Mouse (Mus musculus) CH12.LX (cell line): ENCODE data around the gene Slc26a3. TPM values are rescaled to one million over a fixed set of nuclear protein-coding genes. Genes with fewer than 3 reads are reported as not detected.

Experiments
- DNase-seq: peaks from one replicate; pipeline ENCODE4 v3.0.0-alpha.2; 2013; ENCODE audit errors: extremely low read depth
- H3K27ac ChIP-seq: 2 replicates; pipeline ENCODE4 v1.5.1; 2012; ENCODE audit warnings: low read depth, mild to moderate bottlenecking, control low read depth, moderate library complexity; ENCODE audit not compliant: insufficient read depth
- H3K27me3 ChIP-seq: replicated peaks from 2 replicates; pipeline ENCODE3; 2012; ENCODE audit warnings: inconsistent platforms
- H3K36me3 ChIP-seq, 2 experiments: replicated peaks in 1 of 2; 2 replicates each; pipeline versions ENCODE3 to v1.6.1; 2012; ENCODE audit warnings: inconsistent platforms in 1 of 2, low read length in 1 of 2, mild to moderate bottlenecking in 1 of 2, mixed read lengths in 1 of 2, moderate library complexity in 1 of 2; ENCODE audit not compliant: control insufficient read depth in 1 of 2, insufficient read depth in 1 of 2
- H3K4me1 ChIP-seq, 2 experiments: 2 replicates each; pipeline ENCODE4 v1.6.1; 2012; ENCODE audit warnings: inconsistent platforms in 1 of 2, moderate library complexity in 1 of 2; ENCODE audit not compliant: insufficient read depth in 2 of 2, control insufficient read depth in 1 of 2
- H3K4me2 ChIP-seq: 2 replicates; pipeline ENCODE4 v1.6.1; 2012; ENCODE audit warnings: low read depth, mild to moderate bottlenecking, control low read depth; ENCODE audit not compliant: poor library complexity, insufficient read depth, severe bottlenecking
- H3K4me3 ChIP-seq, 3 experiments: fragments of 150-350 bp in 1 of 3; sonication (generic) in 1 of 3; replicated peaks in 1 of 3; 2 replicates each; pipeline versions ENCODE3 to v1.5.1; 2011 to 2012; ENCODE audit warnings: low read depth in 2 of 3, low read length in 2 of 3, mild to moderate bottlenecking in 2 of 3, moderate library complexity in 2 of 3, control low read depth in 1 of 3, improper control_type of control experiment in 1 of 3, inconsistent platforms in 1 of 3, mixed read lengths in 1 of 3; ENCODE audit not compliant: poor library complexity in 1 of 3
- H3K79me2 ChIP-seq: replicated peaks from 2 replicates; pipeline ENCODE4 v1.6.1; 2012; ENCODE audit warnings: mild to moderate bottlenecking, moderate library complexity; ENCODE audit not compliant: control insufficient read depth, poor library complexity, insufficient read depth, severe bottlenecking; ENCODE audit errors: extremely low read depth
- H3K9ac ChIP-seq: 2 replicates; pipeline ENCODE4 v1.6.1; 2012; ENCODE audit warnings: low read depth, mild to moderate bottlenecking, control low read depth, moderate library complexity; ENCODE audit not compliant: insufficient read depth
- H3K9me3 ChIP-seq: replicated peaks from 2 replicates; pipeline ENCODE3; 2012; ENCODE audit warnings: low read length, inconsistent platforms, mixed read lengths
- BHLHE40 ChIP-seq: IDR thresholded peaks from 2 replicates; pipeline ENCODE4 v1.6.1; 2011; ENCODE audit warnings: mild to moderate bottlenecking, low read depth, low read length, improper control_type of control experiment
- CTCF ChIP-seq, 2 experiments: IDR thresholded peaks in 1 of 2; conservative IDR thresholded peaks in 1 of 2; 2 replicates each; pipeline ENCODE4 v1.5.1; 2011 to 2012; ENCODE audit warnings: low read depth in 2 of 2, low read length in 2 of 2, improper control_type of control experiment in 1 of 2, inconsistent platforms in 1 of 2, mild to moderate bottlenecking in 1 of 2, moderate library complexity in 1 of 2
- ELF1 ChIP-seq: IDR thresholded peaks from 2 replicates; pipeline ENCODE4 v1.6.1; 2014; ENCODE audit warnings: low read depth, mild to moderate bottlenecking, inconsistent platforms, low read length, improper control_type of control experiment
- EP300 ChIP-seq: IDR thresholded peaks from 2 replicates; pipeline ENCODE4 v1.6.1; 2011; ENCODE audit warnings: low read length, improper control_type of control experiment
- HCFC1 ChIP-seq: IDR thresholded peaks from 2 replicates; pipeline ENCODE4 v1.6.1; 2012; ENCODE audit warnings: low read depth, mild to moderate bottlenecking, inconsistent platforms, low read length, improper control_type of control experiment
- JUN ChIP-seq: IDR thresholded peaks from 2 replicates; pipeline ENCODE4 v1.6.1; 2011; ENCODE audit warnings: low read depth, mild to moderate bottlenecking, low read length, improper control_type of control experiment, moderate library complexity; ENCODE audit not compliant: insufficient read depth
- JUND ChIP-seq: conservative IDR thresholded peaks from 2 replicates; pipeline ENCODE4 v1.6.1; 2011; ENCODE audit warnings: low read depth, low read length, improper control_type of control experiment
- KAT2A ChIP-seq: IDR thresholded peaks from 2 replicates; pipeline ENCODE4 v1.6.1; 2012; ENCODE audit warnings: low read length, improper control_type of control experiment, inconsistent platforms; ENCODE audit not compliant: insufficient replicate concordance
- MAX ChIP-seq: IDR thresholded peaks from 2 replicates; pipeline ENCODE4 v1.6.1; 2011; ENCODE audit warnings: low read length, improper control_type of control experiment
- MXI1 ChIP-seq: IDR thresholded peaks from 2 replicates; pipeline ENCODE4 v1.6.1; 2011; ENCODE audit warnings: mild to moderate bottlenecking, low read depth, low read length, improper control_type of control experiment
- MYC ChIP-seq: IDR thresholded peaks from 2 replicates; pipeline ENCODE4 v1.6.1; 2011; ENCODE audit warnings: low read depth, mild to moderate bottlenecking, improper control_type of control experiment, low read length
- NELFE ChIP-seq: IDR thresholded peaks from 2 replicates; pipeline ENCODE4 v1.6.1; 2011; ENCODE audit warnings: low read depth, low read length, improper control_type of control experiment
- POLR2AphosphoS2 ChIP-seq: IDR thresholded peaks from 2 replicates; pipeline ENCODE4 v1.6.1; 2011; ENCODE audit warnings: low read depth, low read length, improper control_type of control experiment
- RCOR1 ChIP-seq: conservative IDR thresholded peaks from 2 replicates; pipeline ENCODE4 v1.6.1; 2012; ENCODE audit warnings: low read depth, mild to moderate bottlenecking, inconsistent platforms, low read length, improper control_type of control experiment
- SMC3 ChIP-seq: IDR thresholded peaks from 2 replicates; pipeline ENCODE4 v1.6.1; 2011; ENCODE audit warnings: low read depth, low read length, improper control_type of control experiment
- UBTF ChIP-seq: IDR thresholded peaks from 2 replicates; pipeline ENCODE4 v1.6.1; 2012; ENCODE audit warnings: low read depth, mild to moderate bottlenecking, inconsistent platforms, low read length, improper control_type of control experiment, moderate library complexity
- USF1 ChIP-seq: IDR thresholded peaks from 2 replicates; pipeline ENCODE4 v1.6.1; 2014; ENCODE audit warnings: low read depth, mild to moderate bottlenecking, inconsistent platforms, low read length, improper control_type of control experiment
- USF2 ChIP-seq: conservative IDR thresholded peaks from 2 replicates; pipeline ENCODE4 v1.6.1; 2011; ENCODE audit warnings: low read depth, low read length, improper control_type of control experiment
- ZC3H11A ChIP-seq: IDR thresholded peaks from 2 replicates; pipeline ENCODE4 v1.6.1; 2012; ENCODE audit warnings: low read depth, mild to moderate bottlenecking, inconsistent platforms, low read length, improper control_type of control experiment
- ZNF384 ChIP-seq: IDR thresholded peaks from 2 replicates; pipeline ENCODE4 v1.6.1; 2012; ENCODE audit warnings: low read depth, low read length, improper control_type of control experiment, inconsistent platforms
- dilution Hi-C: fragments of 300-500 bp; cut with MboI; formaldehyde crosslinking; loops from 2 replicates; pipeline ENCODE4 v1.14.3; 2020; ENCODE audit warnings: low sequenced_read_pairs; ENCODE audit not compliant: extremely low pct_unique_long_range_greater_than_20kb, extremely low pct_ligation_motif_present
- in situ Hi-C: fragments of 300-500 bp; cut with MboI; formaldehyde crosslinking; loops from 3 replicates; pipeline ENCODE4 v1.14.3; 2019; ENCODE audit warnings: low sequenced_read_pairs, low pct_ligation_motif_present, low pct_unique_long_range_greater_than_20kb, mixed read lengths
- polyA plus RNA-seq: library from polyadenylated mRNA; unstranded; fragments of >175 nt; gene quantifications from 2 replicates; pipeline ENCODE4 v1.2.1, GENCODE M21; 2012; ENCODE audit warnings: low read depth; ENCODE audit not compliant: insufficient read length
- total RNA-seq, 2 experiments: library from RNA; depleted of rRNA; stranded (reverse); fragments of 300-350 nt in 1 of 2; fragments of >200 nt in 1 of 2; gene quantifications; 2 replicates each; pipeline ENCODE4 v1.2.3; 2012 to 2014

Slc26a3 gene
- total and polyA plus RNA-seq, 3 experiments = not detected

DNA sequence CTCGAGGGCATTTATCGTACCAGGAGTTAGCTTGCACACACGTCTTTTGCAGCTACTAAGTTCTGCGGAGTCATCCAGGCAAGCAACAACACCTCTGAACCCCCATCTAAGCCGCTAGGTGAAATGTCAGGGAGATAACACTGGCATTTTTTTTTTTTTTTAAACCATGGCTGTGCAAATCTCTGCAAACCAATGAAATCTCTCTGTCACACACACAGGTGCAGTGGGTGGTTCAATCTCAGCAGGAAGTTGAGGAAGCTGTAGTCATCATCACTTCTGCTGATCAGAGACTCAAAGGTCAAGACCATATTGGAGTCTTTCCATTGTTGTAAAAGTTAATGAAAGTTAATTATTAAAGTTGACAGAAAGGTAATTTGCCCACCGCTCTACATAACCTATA lies 47.1 kb downstream of the Slc26a3 start:
- Histone ChIP-seq H3K9ac (no peak overlapping the region), H3K27me3 (no peaks in the 10 kb centered on the region), H3K4me1 (0 out of 4 replicates have a peak, but pooled peaks cover 2% of the 10 kb centered on the region in 2 experiments), H3K27ac (no peak overlapping the region), H3K4me2 (no peak overlapping the region), H3K9me3 (no peaks in the 10 kb centered on the region), H3K36me3 (no peaks in the 10 kb centered on the region), H3K4me3 (no peak overlapping the region), H3K79me2 (no peaks in the 10 kb centered on the region)
- dilution Hi-C loops = no loop called here
- DNase-seq = no peak
- in situ Hi-C loops = no loop called here
- TF ChIP-seq MAX (no peak), RCOR1 (no peak), JUND (no peak), UBTF (no peak), ZNF384 (no peak), SMC3 (no peak), HCFC1 (no peak), POLR2AphosphoS2 (no peak)

DNA sequence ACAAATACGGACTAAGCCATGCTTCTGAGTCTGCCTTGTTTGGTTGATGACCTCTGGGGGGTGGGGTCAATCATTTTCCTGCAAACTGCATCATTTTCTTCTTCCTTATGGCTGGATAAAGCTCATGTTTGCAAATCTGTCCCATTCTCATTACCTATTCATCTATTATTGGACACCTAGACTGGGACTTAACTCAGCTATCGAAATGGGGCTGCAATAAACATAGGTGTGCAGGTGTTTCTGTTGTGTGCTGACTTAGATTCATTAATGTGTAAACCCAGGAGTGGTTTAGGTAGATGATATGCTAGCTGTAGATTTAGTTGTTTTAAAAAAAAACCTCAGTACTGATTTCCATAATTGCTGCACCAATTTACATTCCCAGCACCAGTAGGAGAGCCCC lies 48.9 kb downstream of the Slc26a3 start:
- no peak for TF ChIP-seq CTCF (conservative IDR thresholded peaks at IDR 0.05 in 1 of 2, IDR thresholded peaks at IDR 0.05 in 1 of 2; ENCODE audit: low read depth in 2 of 2, low read length in 2 of 2)
- no peak for TF ChIP-seq JUN
- no peak for TF ChIP-seq EP300
- TF ChIP-seq USF1 = no peak
- TF ChIP-seq NELFE = no peak
- TF ChIP-seq ELF1 = no peak
- no peak for TF ChIP-seq POLR2AphosphoS2
- TF ChIP-seq HCFC1 = no peak
- no peak for TF ChIP-seq MYC
- no peak for TF ChIP-seq USF2
- TF ChIP-seq ZC3H11A = no peak
- no peak for TF ChIP-seq KAT2A
- TF ChIP-seq SMC3 = no peak
- TF ChIP-seq RCOR1 = no peak
- no peak for TF ChIP-seq BHLHE40
- TF ChIP-seq MXI1 = no peak
- peaks cover 2 to 7% of the 10 kb centered on the region in 2 experiments; a peak in 2 of 4 replicates for H3K4me1 ChIP-seq
- dilution Hi-C loops (no loop called here), in situ Hi-C loops (no loop called here)
- no peak for DNase-seq
- H3K4me2 ChIP-seq = no peak overlapping the region
- no peaks in the 10 kb centered on the region for H3K9me3 ChIP-seq
- H3K9ac ChIP-seq = no peak overlapping the region
- H3K4me3 ChIP-seq = no peak overlapping the region
- no peak overlapping the region for H3K27ac ChIP-seq
- no peaks in the 10 kb centered on the region for H3K79me2 ChIP-seq
- no peaks in the 10 kb centered on the region for H3K27me3 ChIP-seq
- H3K36me3 ChIP-seq = no peaks in the 10 kb centered on the region
